Mouse (Mus musculus): ENCODE data around the gene Iqca.

The Iqca gene

DNA sequence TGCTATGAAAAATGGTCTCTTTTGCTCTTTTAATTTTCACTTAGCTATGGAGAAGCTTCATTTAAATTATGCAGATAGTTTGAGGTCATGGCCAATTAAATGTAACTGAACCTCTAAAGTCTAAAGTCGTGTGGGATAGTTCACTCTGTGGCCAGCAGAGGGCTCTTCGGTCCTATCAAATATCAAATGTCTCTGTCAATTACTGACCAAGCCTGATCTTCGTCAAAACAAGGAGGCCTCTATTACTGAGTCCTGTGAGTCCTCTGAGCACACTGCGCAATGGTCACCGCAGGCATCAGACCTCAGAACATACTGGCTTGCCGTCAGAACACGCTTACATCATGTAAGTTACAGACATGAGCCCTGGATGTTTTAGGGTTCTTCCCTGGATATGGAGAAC is 92.6 kb downstream of the Iqca start:
- in situ Hi-C loops (cut with MseI, MboI) = loop anchor here (5.0 kb wide), 2 partner anchors 527 to 532 kb away; no protein-coding TSS in a partner anchor

DNA sequence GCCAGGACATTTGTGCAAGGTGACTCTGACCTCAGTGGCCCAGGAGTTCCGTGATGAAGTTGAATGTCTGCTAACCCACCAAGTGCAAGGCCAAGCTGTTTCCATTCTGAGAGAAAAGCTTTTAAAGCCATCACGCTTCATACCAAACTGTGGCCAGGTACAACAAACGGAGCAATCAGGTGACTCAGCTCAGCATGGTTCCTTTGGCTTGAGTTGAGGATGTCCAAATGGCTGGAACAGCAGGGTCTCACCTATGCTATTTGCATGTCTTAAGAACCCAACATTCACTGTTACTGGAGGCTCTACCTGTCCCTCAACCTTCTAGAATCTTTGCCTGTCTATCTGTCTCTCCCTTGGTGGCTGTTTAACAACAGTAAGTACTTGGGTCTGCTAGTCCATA is 93.1 kb downstream of the Iqca start:
- in situ Hi-C loops (cut with MseI, MboI) = loop anchor here (5.0 kb wide), 2 partner anchors 527 to 532 kb away; no protein-coding TSS in a partner anchor

DNA sequence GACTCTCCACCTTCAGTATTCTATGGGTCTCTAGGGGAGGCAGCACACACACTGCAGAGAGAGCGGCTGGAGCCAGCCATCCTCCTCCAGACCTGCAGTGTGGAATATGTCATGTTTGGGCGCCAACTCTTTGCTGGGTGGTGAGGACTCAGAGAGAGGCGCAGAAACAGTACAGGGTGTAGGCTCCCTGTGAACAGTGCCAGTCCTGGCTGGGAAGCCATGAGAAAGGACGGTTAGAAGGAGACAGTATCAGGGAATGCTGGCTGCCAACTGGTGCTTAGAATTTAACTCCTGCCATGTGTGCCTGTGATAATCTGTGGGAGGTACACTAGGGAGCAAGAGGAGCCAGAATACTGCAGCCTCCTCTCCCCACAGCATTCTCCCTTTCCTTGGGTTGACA is 98.2 kb downstream of the Iqca start:
- in situ Hi-C loops (cut with MseI, MboI) = no loop called here

DNA sequence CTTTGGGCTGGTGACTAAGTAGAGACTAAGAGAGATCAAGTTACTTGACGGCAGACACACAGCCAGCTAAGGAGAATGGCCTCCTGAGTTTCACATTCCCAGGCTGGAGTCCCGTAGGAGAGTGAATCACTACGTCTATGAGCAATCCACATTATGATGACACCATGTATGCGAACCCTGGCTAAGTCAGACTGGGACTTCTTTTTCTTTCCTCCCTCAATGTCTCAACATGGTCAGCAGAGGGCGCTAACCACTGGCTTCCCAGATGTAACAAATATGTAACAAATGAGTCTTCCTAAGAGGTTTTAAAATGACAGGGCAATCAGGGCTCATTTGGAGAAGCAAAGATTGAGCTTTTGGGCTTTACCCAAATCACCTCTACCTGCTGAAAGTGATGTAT is 101.9 kb downstream of the Iqca start:
- in situ Hi-C loops (cut with MseI, MboI) = no loop called here

DNA sequence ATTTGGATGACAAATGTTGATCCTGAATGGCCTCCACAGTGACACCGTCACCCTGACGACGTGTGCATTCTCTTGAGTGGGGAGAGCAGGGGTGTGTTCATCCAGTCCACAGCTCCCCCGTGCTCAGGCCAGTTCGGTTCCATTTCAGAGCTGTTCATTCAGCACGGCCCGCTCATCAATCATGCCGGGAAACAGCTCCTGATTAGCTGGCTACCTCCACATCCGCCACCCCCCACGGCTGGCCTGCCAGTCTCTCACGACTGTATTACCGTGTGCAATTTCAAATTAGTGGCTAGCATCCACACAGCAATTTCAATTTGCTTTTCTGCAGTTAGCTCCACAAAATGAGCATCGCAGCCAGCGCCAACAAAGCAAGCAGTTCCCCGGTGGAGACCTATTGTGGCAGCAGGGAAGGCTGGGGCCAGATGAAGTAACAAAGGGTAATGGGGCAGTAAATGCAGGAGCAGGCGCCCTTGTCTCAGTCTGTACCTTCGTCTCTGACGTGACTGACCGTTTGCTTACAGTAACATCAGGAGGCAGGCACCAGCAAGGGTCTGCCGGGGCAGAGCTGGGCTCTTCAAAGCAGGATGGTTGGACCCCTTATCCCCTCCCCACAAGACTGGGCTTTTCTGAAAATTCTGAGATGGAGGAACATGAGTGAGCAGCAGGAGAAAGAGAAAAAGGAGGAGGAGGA is 103.0 kb downstream of the Iqca start:
- in situ Hi-C loops (cut with MseI, MboI) = no loop called here

DNA sequence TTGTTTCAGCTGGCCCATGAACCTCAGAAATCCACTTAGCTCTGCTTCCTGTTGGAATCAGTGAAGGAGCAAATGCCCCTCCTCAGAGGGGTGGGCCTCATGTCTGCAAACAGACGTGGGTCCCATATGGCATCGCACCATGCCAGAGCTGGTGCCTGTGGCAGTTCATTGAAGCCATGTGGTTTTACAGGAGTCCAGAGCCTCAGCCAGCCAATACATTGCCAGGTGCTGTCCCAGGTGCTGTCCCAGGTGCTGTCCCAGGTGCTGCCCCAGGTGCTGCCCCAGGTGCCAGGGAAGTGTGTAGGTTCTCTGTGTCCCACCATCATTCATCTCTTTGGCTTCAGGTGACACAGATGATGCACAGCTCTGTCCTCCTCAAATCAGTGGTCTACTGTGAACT is 124.9 kb downstream of the Iqca start:
- in situ Hi-C loops (cut with MseI, MboI) = no loop called here

DNA sequence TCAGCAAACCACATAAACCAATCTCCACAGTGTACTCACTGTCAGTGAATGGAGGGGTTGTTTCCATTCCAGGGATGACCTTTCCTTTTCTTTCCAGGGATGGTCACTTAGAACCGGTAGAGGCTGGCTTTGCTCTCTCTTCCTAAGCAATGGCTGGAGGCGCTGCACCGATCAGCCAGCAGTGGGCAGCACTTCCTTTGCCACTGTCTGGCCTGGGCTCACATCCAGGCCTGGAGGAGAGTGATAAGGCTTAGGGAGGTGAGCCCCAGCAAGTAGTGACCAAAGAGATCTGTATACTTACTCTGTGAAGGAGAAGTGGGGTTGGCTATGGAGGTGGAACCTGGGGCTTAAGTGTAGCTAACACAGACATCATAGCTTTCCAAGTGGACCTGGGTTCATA is 126.3 kb downstream of the Iqca start:
- in situ Hi-C loops (cut with MseI, MboI) = no loop called here

DNA sequence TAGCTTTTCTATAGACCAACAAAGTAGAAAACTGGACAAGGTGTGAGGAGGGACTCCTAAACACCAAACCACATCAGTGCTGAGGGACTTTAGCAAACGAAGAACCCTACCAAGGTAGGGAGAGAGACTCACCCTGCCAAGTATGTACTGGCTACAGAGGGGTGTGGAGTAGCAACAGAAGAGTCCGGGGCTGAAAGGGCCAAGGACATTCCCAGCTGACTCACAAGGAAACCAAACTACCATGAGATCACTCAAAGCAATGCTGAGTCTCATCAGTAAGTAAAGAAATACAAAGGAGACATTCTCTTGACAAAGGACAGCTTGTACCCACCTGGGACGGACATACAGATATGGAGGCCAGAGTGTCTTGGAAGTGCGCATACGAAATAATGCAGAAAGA is 132.9 kb downstream of the Iqca start:
- in situ Hi-C loops (cut with MseI, MboI) = no loop called here

DNA sequence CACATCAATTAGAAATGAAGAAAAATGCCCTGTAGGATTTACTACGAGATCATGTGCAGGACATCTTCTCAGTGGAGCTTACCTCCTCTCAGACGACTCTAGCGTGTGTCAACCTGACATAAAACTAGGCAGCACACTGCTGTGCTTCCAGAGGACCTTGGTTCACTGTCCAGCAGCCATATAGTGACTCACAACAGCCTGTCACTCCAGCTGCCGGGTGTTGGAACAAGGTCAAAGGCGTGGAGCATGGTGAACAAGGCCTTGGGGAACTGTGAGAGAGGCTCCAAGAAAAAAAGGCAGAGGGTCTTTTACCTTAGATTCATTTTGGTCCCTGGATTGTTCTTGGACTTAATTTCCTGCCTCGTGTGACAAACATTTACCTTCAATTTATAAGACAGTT is 135.1 kb downstream of the Iqca start:
- in situ Hi-C loops (cut with MseI, MboI) = no loop called here

DNA sequence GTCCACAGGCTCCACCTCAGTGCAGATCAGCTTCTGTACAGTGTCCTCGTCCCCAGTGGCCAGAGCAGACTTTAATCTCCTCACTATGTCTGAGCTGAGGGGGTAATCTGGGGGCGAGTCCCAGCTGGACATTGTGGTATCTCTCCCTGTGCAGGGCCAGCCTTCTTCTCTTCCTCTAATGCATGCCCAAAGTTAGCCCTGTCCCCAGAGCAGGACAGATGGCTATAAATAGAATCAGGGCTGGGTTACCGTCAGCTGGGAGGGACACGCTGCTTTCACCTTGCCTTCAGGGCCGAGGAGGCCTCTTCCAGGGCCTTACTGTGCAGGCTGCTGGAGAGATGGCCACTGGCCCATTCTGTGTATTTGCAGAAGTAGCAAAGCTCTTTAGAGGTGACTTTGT is 138.8 kb downstream of the Iqca start, which contains the start of gene Asb18:
Gene Asb18, minus strand, starts transcription at position 221 of the 400 bp plus-strand sequence.
- in situ Hi-C loops (cut with MseI, MboI) = no loop called here

DNA sequence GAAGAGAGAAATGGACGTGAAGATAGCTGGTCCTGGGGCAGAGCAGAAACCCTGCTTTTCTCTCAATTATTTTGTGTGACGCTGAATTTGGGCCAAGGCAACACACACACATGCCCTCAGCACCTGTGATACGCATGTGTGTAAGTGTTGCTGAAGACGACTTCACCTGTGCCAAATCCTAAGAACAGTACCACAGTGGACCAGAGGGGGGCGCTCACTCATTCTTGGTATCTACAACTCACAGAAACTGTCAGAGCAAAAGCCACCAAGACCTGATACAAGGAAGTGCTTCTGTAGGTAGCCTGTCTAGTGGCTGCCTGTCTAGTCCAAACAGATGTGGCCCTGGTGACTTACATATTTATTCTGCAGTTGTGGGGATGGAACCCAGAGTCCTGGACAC is 139.9 kb downstream of the Iqca start:
- in situ Hi-C loops (cut with MseI, MboI) = no loop called here

DNA sequence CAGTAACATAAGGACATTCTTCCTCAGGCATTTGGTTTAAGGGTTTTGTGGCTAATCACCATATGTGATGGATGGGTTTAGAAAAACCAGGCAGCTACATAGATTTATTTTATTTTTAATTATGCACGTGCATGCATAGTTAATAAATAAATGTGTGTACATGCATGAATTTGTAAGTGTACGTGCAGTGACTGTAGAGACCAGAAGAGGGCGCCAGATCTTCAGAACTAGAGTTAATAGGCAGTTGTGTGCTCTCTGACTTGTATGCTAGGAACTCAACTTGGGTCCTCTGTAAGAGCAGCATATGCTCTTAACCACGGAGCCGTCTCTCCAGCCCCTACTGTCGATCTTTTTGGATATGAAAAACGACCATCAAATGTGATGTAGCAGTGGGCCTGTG is 140.4 kb downstream of the Iqca start:
- in situ Hi-C loops (cut with MseI, MboI) = no loop called here

DNA sequence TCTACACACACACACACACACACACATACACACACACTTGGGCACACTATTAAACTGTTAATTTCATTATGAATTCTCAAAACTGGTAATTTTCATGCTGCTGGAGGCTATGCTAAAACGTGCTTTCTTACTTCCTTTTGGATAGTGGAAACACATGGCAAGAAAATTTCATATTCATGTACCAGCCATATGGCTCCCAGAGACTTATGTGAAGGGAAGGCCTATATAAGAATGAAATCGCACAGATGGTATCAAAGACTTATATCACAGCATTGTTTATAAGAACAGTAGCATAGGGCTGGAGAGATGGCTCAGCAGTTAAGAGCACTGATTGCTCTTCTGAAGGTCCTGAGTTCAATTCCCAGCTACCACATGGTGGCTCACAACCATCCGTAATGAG is 141.0 kb downstream of the Iqca start:
- in situ Hi-C loops (cut with MseI, MboI) = no loop called here

DNA sequence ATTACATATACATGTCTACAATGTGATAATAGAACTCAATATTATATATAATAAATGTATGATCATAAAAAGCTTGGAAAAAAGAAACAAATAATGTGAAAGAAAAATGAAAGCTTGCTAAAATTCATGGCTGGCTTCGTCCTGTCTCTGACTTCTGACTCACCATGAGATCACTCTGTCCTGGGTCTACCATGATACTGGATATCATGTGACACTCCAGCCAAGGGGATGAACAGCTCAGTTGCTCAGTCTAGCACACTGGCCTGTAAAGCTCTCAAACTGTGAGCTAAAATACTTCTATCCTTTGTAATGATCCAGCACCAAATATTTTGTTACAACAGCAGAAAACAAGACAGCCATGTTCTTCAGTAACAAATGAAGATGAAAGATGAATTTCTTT is 143.1 kb downstream of the Iqca start:
- in situ Hi-C loops (cut with MseI, MboI) = no loop called here

DNA sequence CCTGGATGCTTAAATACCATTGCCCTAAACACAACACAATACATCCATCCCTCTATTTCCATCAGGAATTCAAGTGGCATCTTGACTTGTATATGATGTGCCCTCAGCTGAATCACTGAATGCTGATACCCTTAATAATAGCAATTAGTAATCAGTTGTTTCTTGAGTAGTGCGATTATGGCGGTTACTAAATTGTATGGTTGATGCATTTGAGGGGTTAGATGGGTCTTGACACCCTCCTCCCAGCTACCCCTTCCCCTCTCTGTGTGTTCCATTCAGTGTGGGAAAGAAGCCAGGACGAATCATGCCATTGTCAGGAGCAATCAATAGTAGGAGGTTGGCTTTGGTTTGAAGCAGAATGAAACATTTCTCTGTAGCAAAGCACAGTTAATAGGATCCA is 144.0 kb downstream of the Iqca start:
- in situ Hi-C loops (cut with MseI, MboI) = no loop called here

DNA sequence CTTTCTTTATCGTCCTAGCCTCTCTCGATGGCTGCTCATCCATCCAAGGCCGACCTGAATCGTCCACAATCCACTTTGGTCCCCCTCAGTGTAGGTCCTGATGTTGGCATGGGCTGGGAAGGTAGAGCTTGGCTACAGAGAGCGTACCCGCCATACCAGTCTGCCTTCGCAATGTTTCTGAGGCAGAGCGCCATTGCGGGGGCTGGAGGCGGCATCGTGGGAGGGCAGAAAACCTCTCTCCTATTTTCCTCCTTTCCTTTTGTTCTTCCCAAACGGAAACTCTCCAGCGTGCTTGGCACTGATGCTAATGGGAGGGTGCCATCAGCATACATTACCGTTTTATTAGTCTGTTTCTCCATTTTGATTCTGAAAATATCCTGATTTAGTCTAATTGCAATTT is 146.5 kb downstream of the Iqca start:
- in situ Hi-C loops (cut with MseI, MboI) = no loop called here

DNA sequence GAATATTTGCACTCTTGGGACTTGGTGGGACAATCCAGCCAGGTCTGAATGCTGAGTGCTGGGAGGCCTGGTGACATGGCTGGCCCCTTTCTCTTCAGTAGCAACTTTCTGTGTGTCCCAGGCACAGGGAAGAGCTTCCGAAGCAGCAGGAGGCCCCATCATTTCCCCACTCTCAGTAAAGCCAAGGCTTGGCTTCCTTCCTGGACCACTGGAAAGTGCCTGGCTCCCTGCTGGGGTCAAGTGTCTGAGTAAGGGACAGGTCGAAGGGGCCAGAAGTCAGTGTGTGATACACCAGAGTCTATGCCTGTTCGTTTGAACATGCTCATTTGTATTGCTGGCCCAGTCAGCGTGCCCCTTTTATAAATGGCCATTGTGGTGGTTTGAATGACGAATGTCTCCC is 152.2 kb downstream of the Iqca start:
- in situ Hi-C loops (cut with MseI, MboI) = no loop called here

DNA sequence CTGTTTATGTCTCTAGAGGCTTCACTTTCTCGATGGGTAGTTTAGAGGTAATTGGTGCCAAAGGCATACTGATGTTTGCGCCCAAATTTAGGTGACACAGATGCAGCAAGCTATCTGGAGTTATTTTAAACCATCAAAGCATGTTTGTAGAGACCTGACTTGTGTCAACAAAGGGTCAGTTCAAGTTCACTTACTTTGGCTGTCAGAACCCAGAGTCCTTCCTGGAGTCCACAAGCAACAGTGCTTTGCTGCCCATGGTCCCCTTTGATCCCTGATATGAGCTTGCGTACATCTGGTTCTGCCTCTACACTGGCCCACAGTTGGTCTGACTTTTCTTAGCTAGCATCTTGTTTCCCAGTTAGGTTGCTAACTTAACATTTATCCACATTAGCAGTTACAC is 153.3 kb downstream of the Iqca start:
- in situ Hi-C loops (cut with MseI, MboI) = no loop called here

DNA sequence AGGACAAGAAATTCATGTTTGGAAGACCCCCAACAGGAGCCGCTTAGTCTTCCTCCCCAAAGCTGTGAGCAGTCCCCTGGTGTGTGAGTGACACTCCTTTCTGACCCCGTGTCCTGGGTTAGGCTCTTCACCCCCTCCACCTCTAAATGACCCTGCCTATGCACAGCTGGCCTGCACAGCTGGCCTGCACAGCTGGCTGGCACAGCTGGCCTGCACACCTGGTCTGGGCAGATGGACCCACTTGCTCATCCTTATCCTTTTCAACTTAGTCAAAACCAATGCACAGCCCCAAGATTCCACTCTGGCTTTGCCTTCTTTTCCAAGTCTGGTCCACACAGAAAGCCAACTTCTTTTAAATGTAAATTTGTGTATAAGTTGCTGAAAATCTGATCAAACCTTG is 154.5 kb downstream of the Iqca start:
- in situ Hi-C loops (cut with MseI, MboI) = no loop called here

DNA sequence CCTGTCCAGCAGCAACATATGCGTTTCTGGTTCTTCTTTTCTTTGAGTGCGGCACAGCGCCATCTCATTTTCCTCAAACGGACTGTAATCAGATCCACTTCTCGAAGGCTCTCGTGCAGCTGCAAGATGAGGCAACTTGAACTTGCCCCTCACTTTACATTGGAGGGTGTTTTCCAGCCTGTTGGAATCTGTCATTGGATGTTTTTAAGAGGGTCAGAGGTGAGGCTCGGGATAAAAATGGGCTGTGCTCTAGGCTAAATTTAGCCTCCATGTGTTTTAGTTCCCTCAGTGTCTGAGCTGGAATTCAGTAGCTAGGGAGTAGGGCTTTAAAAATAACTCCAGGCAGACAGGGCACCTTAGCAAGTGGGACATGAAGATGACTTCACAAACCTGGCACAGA is 155.1 kb downstream of the Iqca start:
- in situ Hi-C loops (cut with MseI, MboI) = no loop called here

DNA sequence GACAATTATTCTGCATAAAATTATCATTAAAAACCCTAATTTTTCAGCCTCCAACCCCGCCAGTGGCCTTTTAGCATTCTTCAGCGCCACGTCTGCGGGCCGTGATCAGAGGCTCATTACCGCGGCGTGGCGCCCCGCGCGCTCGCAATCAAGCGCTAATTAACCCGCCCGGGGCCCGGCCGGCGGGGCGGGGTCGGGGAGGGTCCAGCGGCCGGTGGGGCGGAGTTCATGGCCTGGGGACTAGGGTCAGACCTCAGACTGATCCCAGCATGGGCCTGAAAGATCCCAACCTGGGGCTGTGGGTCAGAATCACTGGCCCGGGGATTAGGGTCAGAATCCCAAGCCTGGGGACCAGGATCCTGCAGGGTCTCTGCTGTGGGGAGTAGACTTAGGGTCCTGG is 160.9 kb downstream of the Iqca start:
- in situ Hi-C loops (cut with MseI, MboI) = no loop called here
